Mouse (Mus musculus): ENCODE results near the gene Tiam1. TPM values are rescaled to one million over a fixed set of nuclear protein-coding genes. Genes with fewer than 3 reads are reported as not detected.

Gene Tiam1
- total RNA-seq, 2 experiments from 2014 or later: 124 to 125 TPM

GRCm38 (mm10) chr16:89805210-89805609 is 338.4 kb downstream of the Tiam1 start:
- DNase-seq (ENCODE audit: low spot score in 2 of 2): no peak
- Histone ChIP-seq H3K4me3 (no peak overlapping the region), H3K27ac (0 out of 2 replicates have a peak overlapping the region, but pooled peaks have one; percentile 28)
- no peak for TF ChIP-seq CTCF (conservative IDR thresholded peaks at IDR 0.05)

GRCm38 (mm10) chr16:89801493-89801892 is 342.1 kb downstream of the Tiam1 start:
- Histone ChIP-seq H3K27ac (no peak overlapping the region), H3K4me3 (no peak overlapping the region)
- DNase-seq (ENCODE audit: low spot score in 2 of 2): no peak
- no peak for TF ChIP-seq CTCF (conservative IDR thresholded peaks at IDR 0.05)

GRCm38 (mm10) chr16:89799772-89800171 is 343.8 kb downstream of the Tiam1 start:
- Histone ChIP-seq H3K27ac (no peak overlapping the region), H3K4me3 (no peak overlapping the region)
- TF ChIP-seq CTCF (conservative IDR thresholded peaks at IDR 0.05): peak; percentile 44
- peak; percentile 23 to 42 for DNase-seq (ENCODE audit: low spot score in 2 of 2)

GRCm38 (mm10) chr16:89796566-89796965 is 347.0 kb downstream of the Tiam1 start:
- Histone ChIP-seq H3K27ac (no peak overlapping the region), H3K4me3 (no peak overlapping the region)
- DNase-seq (ENCODE audit: low spot score in 2 of 2): no peak
- peak; percentile 70 for TF ChIP-seq CTCF (conservative IDR thresholded peaks at IDR 0.05)

- H3K27ac ChIP-seq: no peak overlapping the region
- DNase-seq (ENCODE audit: low spot score in 2 of 2): no peak
- no peak for TF ChIP-seq CTCF (conservative IDR thresholded peaks at IDR 0.05)
- H3K4me3 ChIP-seq: no peak overlapping the region
Observed at GRCm38 (mm10) chr16:89789792-89790434, 353.7 kb downstream of the Tiam1 start.

GRCm38 (mm10) chr16:89785795-89786194 is 357.8 kb downstream of the Tiam1 start:
- no peak for TF ChIP-seq CTCF (conservative IDR thresholded peaks at IDR 0.05)
- H3K27ac ChIP-seq: no peak overlapping the region
- no peak overlapping the region for H3K4me3 ChIP-seq
- no peak for DNase-seq (ENCODE audit: low spot score in 2 of 2)

- H3K4me3 ChIP-seq: no peak overlapping the region
- H3K27ac ChIP-seq: no peak overlapping the region
- no peak for TF ChIP-seq CTCF (conservative IDR thresholded peaks at IDR 0.05)
- no peak for DNase-seq (ENCODE audit: low spot score in 2 of 2)
Observed at GRCm38 (mm10) chr16:89779705-89780104, 363.9 kb downstream of the Tiam1 start.

GRCm38 (mm10) chr16:89777450-89777849 is 366.1 kb downstream of the Tiam1 start:
- no peak for TF ChIP-seq CTCF (conservative IDR thresholded peaks at IDR 0.05)
- Histone ChIP-seq H3K27ac (no peak overlapping the region), H3K4me3 (no peak overlapping the region)
- peak in 1 of 2 experiments; percentile 42 for DNase-seq (ENCODE audit: low spot score in 2 of 2)

GRCm38 (mm10) chr16:89774553-89774913 is 369.0 kb downstream of the Tiam1 start:
- no peak for DNase-seq (ENCODE audit: low spot score in 2 of 2)
- TF ChIP-seq CTCF (conservative IDR thresholded peaks at IDR 0.05): no peak
- Histone ChIP-seq H3K4me3 (no peak overlapping the region), H3K27ac (peak overlapping the region; percentile 46; the same call in 1 of the 2 replicates)

- TF ChIP-seq CTCF (conservative IDR thresholded peaks at IDR 0.05): peak; percentile 76
- Histone ChIP-seq H3K4me3 (peak overlapping the region; percentile 53), H3K27ac (peak overlapping the region; percentile 63)
- peak; percentile 92 to 96 for DNase-seq (ENCODE audit: low spot score in 2 of 2)
Observed at GRCm38 (mm10) chr16:89773657-89774552, 369.7 kb downstream of the Tiam1 start.

- no peak for DNase-seq (ENCODE audit: low spot score in 2 of 2)
- H3K27ac ChIP-seq: no peak overlapping the region
- no peak overlapping the region for H3K4me3 ChIP-seq
- TF ChIP-seq CTCF (conservative IDR thresholded peaks at IDR 0.05): no peak
Observed at GRCm38 (mm10) chr16:89765919-89766318, 377.6 kb downstream of the Tiam1 start.

GRCm38 (mm10) chr16:89765470-89765869 is 378.1 kb downstream of the Tiam1 start:
- peak in 1 of 2 experiments; percentile 52 for DNase-seq (ENCODE audit: low spot score in 2 of 2)

GRCm38 (mm10) chr16:89763812-89764211 is 379.8 kb downstream of the Tiam1 start:
- DNase-seq (ENCODE audit: low spot score in 2 of 2): no peak
- H3K27ac ChIP-seq: no peak overlapping the region
- TF ChIP-seq CTCF (conservative IDR thresholded peaks at IDR 0.05): no peak
- no peak overlapping the region for H3K4me3 ChIP-seq

More at GRCm38 (mm10) chr16:89765470-89765869, 378.1 kb downstream of the Tiam1 start:
- peak; percentile 92 for TF ChIP-seq CTCF (conservative IDR thresholded peaks at IDR 0.05)
- Histone ChIP-seq H3K27ac (no peak overlapping the region), H3K4me3 (no peak overlapping the region)

Measured in layer of hippocampus, adult 2 months (tissue).